Mouse (Mus musculus) frontal cortex, adult (tissue): ENCODE data around the gene Adck1.
A peak's percentile ranks its signal among the peaks of the same experiment; 100 is the strongest.
"Not testable (repeated sequence)": the region's sequence is repeated elsewhere in the genome, so short reads cannot be mapped to it uniquely, and the experiment has no call there.

Experiments
- ATAC-seq: cut with Nextera tagmentation; 2 replicates; pipeline ENCODE4 v1.9.2; 2017; ENCODE audit warnings: mild to moderate bottlenecking, moderate library complexity, mixed read lengths; ENCODE audit not compliant: low TSS enrichment

Gene Adck1

GRCm38 (mm10) chr12:88426926-88427325 lies 66.6 kb downstream of the Adck1 start:
- ATAC-seq = no peak

DNA sequence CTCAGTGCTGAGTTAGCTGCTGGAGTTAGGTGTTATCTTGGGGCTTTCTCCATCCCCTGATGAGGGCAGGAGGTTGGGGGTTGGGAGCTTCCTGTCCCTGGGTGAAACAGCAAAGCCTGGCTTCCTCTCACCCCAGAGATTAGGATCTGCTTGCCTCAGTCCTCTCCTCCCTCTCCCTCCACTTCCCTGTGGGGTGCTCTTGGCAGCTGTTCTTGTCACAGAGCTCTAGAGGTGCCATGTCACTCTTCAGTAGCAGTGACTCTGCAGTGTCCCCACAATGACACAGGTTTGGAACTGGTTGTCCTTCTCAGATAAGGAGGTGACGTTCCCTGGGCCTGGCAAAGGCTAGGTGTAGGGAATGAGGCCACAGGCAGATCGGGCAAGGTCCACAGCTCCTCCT lies 68.4 kb downstream of the Adck1 start:
- ATAC-seq = 0 out of 2 replicates have a peak, but pooled peaks have one; percentile 21

GRCm38 (mm10) chr12:88432277-88432676 lies 71.9 kb downstream of the Adck1 start:
- ATAC-seq = no peak

GRCm38 (mm10) chr12:88433171-88433570 lies 72.8 kb downstream of the Adck1 start:
- peak; percentile 17; the same call in 1 of the 2 replicates for ATAC-seq

DNA sequence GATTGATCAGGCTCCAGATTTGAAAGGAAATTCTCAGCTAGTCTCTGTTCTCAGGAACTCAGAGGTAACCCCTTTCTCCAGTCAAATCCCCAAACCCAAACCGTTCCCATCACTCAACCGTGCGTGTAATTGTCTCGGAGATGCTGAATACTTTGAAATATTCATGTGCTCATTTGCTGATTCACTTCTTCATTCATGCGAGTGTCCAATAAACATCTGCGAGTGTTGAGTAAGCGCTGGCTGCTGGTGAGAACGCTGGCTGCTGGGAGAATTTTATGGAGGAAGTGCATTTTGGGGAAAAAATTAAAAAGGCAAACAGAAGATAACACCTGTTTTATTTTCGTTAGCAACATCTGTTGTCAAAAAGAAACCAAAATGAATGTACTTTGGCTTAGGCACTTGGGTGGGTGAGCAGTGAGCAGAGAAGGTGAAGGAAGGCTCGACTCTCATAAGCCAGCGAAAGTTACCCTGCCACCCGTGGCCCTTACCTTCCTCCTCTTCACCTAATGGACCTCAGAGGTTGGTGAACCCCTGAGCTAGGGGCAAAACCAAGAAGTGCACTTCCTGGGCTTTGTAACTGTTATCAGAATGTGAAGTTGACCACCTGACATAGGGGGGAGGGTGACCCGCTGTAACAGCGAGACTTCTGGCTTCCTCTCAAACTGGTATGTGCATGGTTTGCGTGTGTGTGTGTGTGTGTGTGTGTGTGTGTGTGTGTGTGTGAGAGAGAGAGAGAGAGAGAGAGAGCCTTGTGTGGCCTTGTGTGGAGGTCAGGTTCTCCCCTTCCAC lies 76.8 kb downstream of the Adck1 start:
- peak; percentile 25; the same call in 1 of the 2 replicates for ATAC-seq

GRCm38 (mm10) chr12:88441922-88442809 lies 81.8 kb downstream of the Adck1 start:
- no peak for ATAC-seq

DNA sequence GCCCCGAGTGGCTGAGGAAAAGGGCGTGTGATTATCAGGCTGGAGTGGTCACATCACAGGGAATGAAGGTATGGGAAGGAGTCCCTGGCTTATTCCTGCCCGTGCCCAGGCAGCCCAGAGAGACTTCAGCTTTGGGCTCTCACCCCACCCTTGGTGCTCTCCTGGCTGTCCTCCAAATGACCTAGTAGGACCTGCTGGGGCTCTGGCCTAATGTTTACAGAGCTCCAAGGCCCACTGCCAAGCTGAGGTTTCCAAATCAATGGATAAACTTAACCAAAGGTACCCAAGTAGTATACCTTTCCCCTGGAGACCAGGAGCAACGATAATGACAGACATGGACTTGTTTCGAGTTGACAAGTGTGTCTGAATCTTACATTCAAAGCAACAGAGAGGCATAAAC lies 83.7 kb downstream of the Adck1 start:
- ATAC-seq = no peak

GRCm38 (mm10) chr12:88445471-88445870 lies 85.1 kb downstream of the Adck1 start:
- no peak for ATAC-seq

- no peak for ATAC-seq
These were observed 90.6 kb downstream of the Adck1 start for GRCm38 (mm10) chr12:88450658-88451563.

- peak; percentile 45 for ATAC-seq
These were observed 94.5 kb downstream of the Adck1 start for GRCm38 (mm10) chr12:88454701-88455410.

GRCm38 (mm10) chr12:88457021-88457420 lies 96.7 kb downstream of the Adck1 start:
- no peak for ATAC-seq

GRCm38 (mm10) chr12:88458936-88459335 lies 98.6 kb downstream of the Adck1 start:
- no peak for ATAC-seq

DNA sequence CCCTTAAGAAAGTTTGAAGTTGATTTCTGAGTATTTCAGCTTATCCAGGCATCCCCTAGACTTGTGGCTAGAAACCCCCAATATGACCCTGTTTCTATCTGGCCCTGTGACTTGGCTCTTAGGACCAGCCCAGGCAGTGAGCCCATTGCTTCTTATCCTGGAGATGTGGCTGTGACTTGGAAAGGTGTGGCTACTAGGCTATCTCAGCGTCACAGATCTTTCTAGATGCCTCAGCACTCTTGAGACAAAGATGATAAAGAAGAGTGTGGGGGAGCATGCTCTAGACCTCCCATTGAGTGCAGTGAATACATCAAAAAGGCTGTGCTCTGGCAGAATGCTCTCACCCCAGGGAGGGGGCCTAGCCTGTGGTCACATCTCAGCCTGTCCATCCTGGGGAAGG lies 99.1 kb downstream of the Adck1 start:
- ATAC-seq = no peak

GRCm38 (mm10) chr12:88461026-88461425 lies 100.7 kb downstream of the Adck1 start:
- no peak for ATAC-seq

DNA sequence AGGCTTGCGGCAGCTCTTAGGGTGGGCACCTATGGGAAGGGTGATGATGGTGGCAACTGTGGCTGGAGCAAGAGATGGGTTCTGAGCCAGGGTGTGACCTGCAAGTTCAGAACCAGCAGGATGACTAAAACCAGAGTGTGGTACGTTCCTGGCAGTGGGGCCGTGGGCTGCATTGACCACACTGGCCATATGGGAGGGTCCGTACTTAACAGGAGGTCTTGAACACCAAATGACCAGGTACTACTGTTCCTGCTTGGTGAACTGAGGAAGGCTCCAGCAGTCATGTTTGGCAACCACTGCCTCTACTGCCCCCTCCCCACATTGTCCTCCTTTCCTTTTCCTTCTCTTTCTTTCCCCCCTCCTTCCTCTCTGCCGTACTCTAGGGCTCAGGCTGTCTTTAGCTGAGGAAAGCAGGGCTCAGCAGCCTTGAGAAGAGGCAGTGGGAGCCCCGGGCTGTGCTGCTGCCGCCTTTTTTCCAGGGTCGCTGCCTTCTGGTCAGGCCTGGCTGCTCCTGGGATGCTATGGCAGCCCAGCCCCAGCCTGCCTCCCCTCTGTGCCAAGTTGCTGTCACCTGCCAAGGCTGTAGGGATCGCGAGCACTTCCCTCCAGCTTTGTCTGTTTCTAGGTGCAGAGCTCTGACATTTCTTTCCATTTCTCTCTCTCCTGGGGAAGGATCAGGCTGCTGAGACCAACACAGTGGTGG lies 103.4 kb downstream of the Adck1 start:
- no peak for ATAC-seq

DNA sequence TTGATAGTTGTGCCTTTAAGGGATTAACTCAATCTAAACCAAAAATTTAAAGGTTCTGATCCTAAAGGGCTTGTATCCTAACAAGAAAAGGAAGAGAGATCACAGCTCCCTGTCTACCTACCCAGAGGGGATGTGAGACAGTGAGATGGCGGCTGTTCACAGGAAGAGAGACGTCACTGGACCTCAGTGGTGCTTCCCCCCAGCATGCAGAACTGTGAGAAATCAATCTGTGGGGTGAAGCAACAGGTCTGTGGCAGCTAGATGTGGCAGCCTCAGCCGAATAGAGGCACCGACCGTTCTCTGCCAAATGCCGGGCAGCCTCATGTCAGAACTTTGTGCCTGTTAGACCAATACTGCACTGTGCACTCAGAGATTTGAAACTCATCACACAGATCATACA lies 106.4 kb downstream of the Adck1 start:
- no peak for ATAC-seq

DNA sequence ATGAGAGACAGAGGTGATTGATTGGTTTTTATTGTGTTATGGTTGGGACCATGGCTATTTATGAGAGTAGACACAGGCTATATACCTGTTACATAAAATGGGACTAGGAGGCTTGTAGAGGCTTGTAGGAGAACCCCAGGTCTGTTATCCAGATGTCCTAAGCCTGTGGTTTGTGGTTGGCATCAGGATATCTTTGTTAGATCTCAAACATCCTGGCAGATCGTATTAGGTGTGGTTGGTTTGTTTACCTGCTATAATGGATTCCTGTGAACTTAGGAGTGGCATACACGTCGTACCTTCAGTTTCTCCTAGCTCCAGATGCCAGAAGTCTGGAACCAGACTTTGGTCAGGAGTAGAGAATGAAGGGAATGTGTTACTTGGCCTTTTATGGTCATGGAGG lies 106.9 kb downstream of the Adck1 start:
- ATAC-seq = no peak

- ATAC-seq = no peak
These were observed 107.6 kb downstream of the Adck1 start for GRCm38 (mm10) chr12:88467935-88468465.

DNA sequence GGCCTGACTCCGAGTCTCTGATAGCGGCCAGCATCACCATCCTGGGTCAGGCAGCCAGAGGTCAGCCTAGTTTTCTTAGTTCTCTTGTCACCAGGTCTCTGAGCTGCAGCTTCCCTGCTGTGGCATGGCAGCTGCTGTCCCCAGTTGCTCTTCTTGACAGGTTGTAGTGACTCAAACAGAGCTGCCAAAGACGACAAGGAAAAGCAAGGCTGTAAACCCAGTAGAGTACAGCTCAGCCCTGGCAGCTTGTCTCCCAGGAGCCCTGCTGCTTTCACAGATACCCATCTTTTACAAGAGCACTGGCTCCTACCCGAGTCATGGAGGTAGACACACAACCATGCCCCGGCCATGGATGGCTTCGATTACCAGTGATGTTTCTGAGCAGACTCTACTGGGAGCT lies 108.3 kb downstream of the Adck1 start:
- ATAC-seq = 0 out of 2 replicates have a peak, but pooled peaks have one; percentile 27

DNA sequence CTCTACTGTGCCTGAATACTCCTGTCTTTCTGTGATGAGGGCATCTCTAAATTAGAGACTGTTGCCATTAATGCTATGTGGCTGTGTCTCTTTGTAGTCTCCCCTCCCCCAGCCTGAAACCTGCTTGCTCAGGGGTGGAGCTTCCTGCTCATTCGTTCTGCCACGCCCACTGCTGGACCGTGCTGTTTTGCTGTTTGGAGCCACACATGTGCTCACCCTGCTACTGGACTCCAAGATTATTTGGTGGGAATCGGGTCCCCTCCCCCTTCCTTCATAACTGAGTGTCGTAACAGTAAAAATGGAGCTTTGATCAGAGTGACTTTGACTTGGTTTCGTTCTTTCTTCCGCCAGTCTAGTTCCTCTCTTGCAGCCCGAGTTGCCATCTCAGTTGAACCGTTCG lies 111.5 kb downstream of the Adck1 start:
- not testable (repeated sequence) for ATAC-seq
